Mouse (Mus musculus) left cerebral cortex, postnatal 10 days (tissue): Measurements from ENCODE around the gene Tlcd1. TPM values are rescaled to one million over a fixed set of nuclear protein-coding genes. Genes with fewer than 3 reads are reported as not detected.

Experiments
- DNase-seq, 2 experiments: peaks; one replicate each; pipeline ENCODE4 v3.0.0; 2021 to 2022; ENCODE audit warnings: low spot score in 2 of 2, mixed read lengths in 1 of 2; ENCODE audit errors: extremely low spot score in 1 of 2
- intact Hi-C: fragments of 180-260 bp; cut with DNase I; formaldehyde crosslinking; loops from one replicate; pipeline ENCODE4 v1.15.1; 2025
- total RNA-seq, 2 experiments: library from RNA; stranded (reverse); gene quantifications; 2 replicates each; pipeline ENCODE4 v1.2.3; 2021

The Tlcd1 gene
- total RNA-seq, 2 experiments from 2014 or later = 23.8 to 27.9 TPM

- intact Hi-C loops = loop anchor here (5.0 kb wide), 1 partner anchor 67 kb away; the partner anchor contains the start of gene Fam222b
- no peak for DNase-seq
Observed at GRCm38 (mm10) chr11:78159557-78159956, 17.0 kb upstream of the Tlcd1 start.

GRCm38 (mm10) chr11:78160171-78160570 is 16.3 kb upstream of the Tlcd1 start:
- intact Hi-C loops = no loop called here
- DNase-seq = no peak

- intact Hi-C loops = no loop called here
- DNase-seq = no peak
Observed at GRCm38 (mm10) chr11:78160675-78161074, 15.8 kb upstream of the Tlcd1 start.

- intact Hi-C loops = no loop called here
- no peak for DNase-seq
Observed at GRCm38 (mm10) chr11:78161169-78161568, 15.3 kb upstream of the Tlcd1 start.

- DNase-seq = peak; percentile 49 to 79
- intact Hi-C loops = no loop called here
Observed at GRCm38 (mm10) chr11:78161968-78162367, 14.5 kb upstream of the Tlcd1 start.

- intact Hi-C loops = no loop called here
- DNase-seq = peak; percentile 67 to 86
Observed at GRCm38 (mm10) chr11:78162504-78162903, 14.0 kb upstream of the Tlcd1 start.

GRCm38 (mm10) chr11:78163045-78163444 is 13.5 kb upstream of the Tlcd1 start:
- no peak for DNase-seq
- intact Hi-C loops = no loop called here

GRCm38 (mm10) chr11:78163681-78164603 is 12.6 kb upstream of the Tlcd1 start:
- peak in 1 of 2 experiments; percentile 86 for DNase-seq
- intact Hi-C loops = no loop called here

GRCm38 (mm10) chr11:78164604-78164923 is 11.9 kb upstream of the Tlcd1 start:
- no peak for DNase-seq
- intact Hi-C loops = no loop called here

- DNase-seq = peak in 1 of 2 experiments; percentile 92
- intact Hi-C loops = no loop called here
Observed at GRCm38 (mm10) chr11:78164924-78165760, 11.4 kb upstream of the Tlcd1 start, which contains the start of gene Traf4. Gene Traf4 (minus strand): TSS chr11:78165589.

- peak in 1 of 2 experiments; percentile 78 for DNase-seq
- intact Hi-C loops = no loop called here
Observed at GRCm38 (mm10) chr11:78165761-78166109, 10.8 kb upstream of the Tlcd1 start.

- intact Hi-C loops = no loop called here
- DNase-seq = no peak
Observed at GRCm38 (mm10) chr11:78166161-78166560, 10.3 kb upstream of the Tlcd1 start.

GRCm38 (mm10) chr11:78166640-78167039 is 9.9 kb upstream of the Tlcd1 start:
- intact Hi-C loops = no loop called here
- DNase-seq = no peak

GRCm38 (mm10) chr11:78167257-78167959 is 9.1 kb upstream of the Tlcd1 start:
- intact Hi-C loops = no loop called here
- no peak for DNase-seq

GRCm38 (mm10) chr11:78168541-78169468 is 7.7 kb upstream of the Tlcd1 start:
- intact Hi-C loops = no loop called here

GRCm38 (mm10) chr11:78170306-78170705 is 6.2 kb upstream of the Tlcd1 start:
- intact Hi-C loops = loop anchor here (10.0 kb wide), 1 partner anchor 346 kb away; no protein-coding TSS in a partner anchor
- DNase-seq = no peak

More at GRCm38 (mm10) chr11:78168541-78169468, 7.7 kb upstream of the Tlcd1 start:
- no peak for DNase-seq

GRCm38 (mm10) chr11:78171328-78171727 is 5.2 kb upstream of the Tlcd1 start:
- no peak for DNase-seq
- intact Hi-C loops = loop anchor here (10.0 kb wide), 1 partner anchor 347 kb away; no protein-coding TSS in a partner anchor
